Mouse (Mus musculus) lung, embryonic 16.5 days (tissue): ENCODE measurements around the gene Sdad1. TPM values are rescaled to one million over a fixed set of nuclear protein-coding genes. Genes with fewer than 3 reads are reported as not detected.

Experiments
- ATAC-seq: fragments of 200-750 bp; cut with Nextera tagmentation; 2 replicates; pipeline ENCODE4 v1.8.0; 2017; ENCODE audit warnings: low read depth, mild to moderate bottlenecking, moderate library complexity
- H3K27ac ChIP-seq: fragments of 300-500 bp; sonication (generic); 2 replicates; pipeline ENCODE4 v1.5.1; 2014; ENCODE audit warnings: mild to moderate bottlenecking, control low read depth, low read length
- H3K27me3 ChIP-seq: fragments of 300-500 bp; sonication (generic); 2 replicates; pipeline ENCODE4 v1.6.1; 2014; ENCODE audit warnings: low read depth, low read length, mixed read lengths; ENCODE audit not compliant: control insufficient read depth, insufficient read depth
- H3K36me3 ChIP-seq: fragments of 300-500 bp; sonication (generic); 2 replicates; pipeline ENCODE4 v1.6.1; 2014; ENCODE audit warnings: low read length; ENCODE audit not compliant: control insufficient read depth, insufficient read depth
- H3K4me1 ChIP-seq: fragments of 300-500 bp; sonication (generic); replicated peaks from 2 replicates; pipeline ENCODE4 v1.6.1; 2014; ENCODE audit warnings: low read length, mixed read lengths; ENCODE audit not compliant: control insufficient read depth, insufficient read depth
- H3K4me2 ChIP-seq: fragments of 300-500 bp; sonication (generic); 2 replicates; pipeline ENCODE4 v1.6.1; 2014; ENCODE audit warnings: low read depth, low read length, control low read depth
- H3K4me3 ChIP-seq: fragments of 300-500 bp; sonication (generic); 2 replicates; pipeline ENCODE4 v1.5.1; 2014; ENCODE audit warnings: mild to moderate bottlenecking, low read length, control low read depth
- H3K9ac ChIP-seq: fragments of 300-500 bp; sonication (generic); 2 replicates; pipeline ENCODE4 v1.6.1; 2014; ENCODE audit warnings: low read length, control low read depth
- H3K9me3 ChIP-seq: fragments of 300-500 bp; sonication (generic); 2 replicates; pipeline ENCODE4 v1.6.1; 2016; ENCODE audit warnings: low read length; ENCODE audit not compliant: control insufficient read depth
- WGBS: fragments of 180-500 bp; shearing (Covaris S2); extraction: QIAGEN DNeasy Blood & Tissue Kit; methylation state at CpG from one replicate; pipeline ENCODE4 v1.1.7; 2014; 5-methylcytosine and 5-hydroxymethylcytosine counted together
- polyA plus RNA-seq: library from polyadenylated mRNA; unstranded; fragments of >200 nt; fragmentation: Nextera tagmentation; extraction: Ambion mirVana; gene quantifications from 2 replicates; pipeline ENCODE4 v1.2.1, GENCODE M21; 2015

The Sdad1 gene
- polyA plus RNA-seq, 1 experiment from 2014 or later: 30.8 TPM

- Histone ChIP-seq H3K9me3 (no peaks in the 10 kb centered on the region), H3K4me1 (no peaks in the 10 kb centered on the region), H3K36me3 (peaks cover 46% of the 10 kb centered on the region), H3K27ac (no peak overlapping the region), H3K4me2 (no peak overlapping the region), H3K27me3 (no peaks in the 10 kb centered on the region), H3K9ac (no peak overlapping the region), H3K4me3 (no peak overlapping the region)
- WGBS: 73% methylated on average over 6 of the region's 6 CpGs
- no peak for ATAC-seq
These were observed 22.4 kb downstream of the Sdad1 start for GRCm38 (mm10) chr5:92287840-92288239.

- Histone ChIP-seq H3K4me3 (no peak overlapping the region), H3K9me3 (no peaks in the 10 kb centered on the region), H3K27me3 (no peaks in the 10 kb centered on the region), H3K4me1 (peaks cover 8% of the 10 kb centered on the region), H3K36me3 (peaks cover 14% of the 10 kb centered on the region), H3K9ac (no peak overlapping the region), H3K4me2 (no peak overlapping the region), H3K27ac (no peak overlapping the region)
- ATAC-seq: no peak
- 43% methylated on average over 3 of the region's 3 CpGs for WGBS
These were observed 27.2 kb downstream of the Sdad1 start for GRCm38 (mm10) chr5:92283107-92283506.

- WGBS: 73% methylated on average over 4 of the region's 4 CpGs
- Histone ChIP-seq H3K9ac (no peak overlapping the region), H3K4me1 (peaks cover 8% of the 10 kb centered on the region), H3K9me3 (no peaks in the 10 kb centered on the region), H3K4me3 (no peak overlapping the region), H3K4me2 (no peak overlapping the region), H3K36me3 (peaks cover 10% of the 10 kb centered on the region; the same call in 1 of the 2 replicates), H3K27ac (no peak overlapping the region), H3K27me3 (no peaks in the 10 kb centered on the region)
- ATAC-seq: no peak
These were observed 27.7 kb downstream of the Sdad1 start for GRCm38 (mm10) chr5:92282571-92282970.

GRCm38 (mm10) chr5:92278942-92279537, 31.2 kb downstream of the Sdad1 start:
- Histone ChIP-seq H3K4me1 (peaks cover 10% of the 10 kb centered on the region), H3K9ac (no peak overlapping the region), H3K9me3 (no peaks in the 10 kb centered on the region), H3K4me3 (no peak overlapping the region), H3K27ac (no peak overlapping the region), H3K36me3 (no peaks in the 10 kb centered on the region), H3K27me3 (no peaks in the 10 kb centered on the region), H3K4me2 (no peak overlapping the region)
- no peak for ATAC-seq
- WGBS: 84% methylated on average over 10 of the region's 10 CpGs

GRCm38 (mm10) chr5:92277437-92278394, 32.6 kb downstream of the Sdad1 start, which contains the start of gene Naaa:
Gene Naaa, minus strand, starts transcription at chr5:92278170.
- H3K36me3 ChIP-seq: no peaks in the 10 kb centered on the region
- H3K9me3 ChIP-seq: no peaks in the 10 kb centered on the region
- H3K27ac ChIP-seq: no peak within 1 kb of the TSS
- no peaks in the 10 kb centered on the region for H3K27me3 ChIP-seq
- peak within 1 kb of the TSS; percentile 66 for H3K4me3 ChIP-seq
- peaks cover 10% of the 10 kb centered on the region for H3K4me1 ChIP-seq
- ATAC-seq: peak; percentile 96
- H3K9ac ChIP-seq: peak within 1 kb of the TSS; percentile 69
- peak within 1 kb of the TSS; percentile 85 for H3K4me2 ChIP-seq
- WGBS: 2% methylated on average over 54 of the region's 54 CpGs

- no peaks in the 10 kb centered on the region for H3K36me3 ChIP-seq
- no peak overlapping the region for H3K4me2 ChIP-seq
- no peak for ATAC-seq
- H3K4me1 ChIP-seq: no peaks in the 10 kb centered on the region
- WGBS: 81% methylated on average over 7 of the region's 7 CpGs
- H3K9ac ChIP-seq: no peak overlapping the region
- H3K27me3 ChIP-seq: no peaks in the 10 kb centered on the region
- H3K27ac ChIP-seq: no peak overlapping the region
- no peak overlapping the region for H3K4me3 ChIP-seq
- no peaks in the 10 kb centered on the region for H3K9me3 ChIP-seq
These were observed 39.8 kb downstream of the Sdad1 start for GRCm38 (mm10) chr5:92270496-92270895.

GRCm38 (mm10) chr5:92263761-92264359, 46.4 kb downstream of the Sdad1 start:
- Histone ChIP-seq H3K36me3 (no peaks in the 10 kb centered on the region), H3K4me1 (peaks cover 4% of the 10 kb centered on the region; the same call in 1 of the 2 replicates), H3K9me3 (no peaks in the 10 kb centered on the region), H3K27ac (no peak overlapping the region), H3K4me2 (no peak overlapping the region), H3K27me3 (no peaks in the 10 kb centered on the region), H3K4me3 (no peak overlapping the region), H3K9ac (no peak overlapping the region)
- 36% methylated on average over 4 of the region's 4 CpGs for WGBS
- peak; percentile 66 for ATAC-seq

- Histone ChIP-seq H3K27ac (no peak overlapping the region), H3K9me3 (no peaks in the 10 kb centered on the region), H3K27me3 (no peaks in the 10 kb centered on the region), H3K9ac (no peak overlapping the region), H3K36me3 (no peaks in the 10 kb centered on the region), H3K4me3 (no peak overlapping the region), H3K4me1 (peaks cover 4% of the 10 kb centered on the region; the same call in 1 of the 2 replicates), H3K4me2 (no peak overlapping the region)
- no peak for ATAC-seq
- WGBS: 84% methylated on average over 8 of the region's 8 CpGs
These were observed 47.6 kb downstream of the Sdad1 start for GRCm38 (mm10) chr5:92262646-92263045.

GRCm38 (mm10) chr5:92256218-92256617, 54.1 kb downstream of the Sdad1 start, which contains the start of gene Ppef2:
Gene Ppef2, minus strand, starts transcription at chr5:92256278.
- Histone ChIP-seq H3K4me3 (no peak within 1 kb of the TSS), H3K27ac (no peak within 1 kb of the TSS), H3K4me2 (no peak within 1 kb of the TSS), H3K27me3 (no peaks in the 10 kb centered on the region), H3K4me1 (no peaks in the 10 kb centered on the region), H3K9me3 (no peaks in the 10 kb centered on the region), H3K36me3 (no peaks in the 10 kb centered on the region), H3K9ac (no peak within 1 kb of the TSS)
- ATAC-seq: no peak
- 17% methylated on average over 6 of the region's 6 CpGs for WGBS
